Mouse (Mus musculus): ENCODE measurements at regions not wholly inside any gene's neighbourhood (a gene's known extent, or its start where the extent isn't known, plus 50 kb on each side); places are given as distances from the start of the nearest gene placed in this dataset.

DNA sequence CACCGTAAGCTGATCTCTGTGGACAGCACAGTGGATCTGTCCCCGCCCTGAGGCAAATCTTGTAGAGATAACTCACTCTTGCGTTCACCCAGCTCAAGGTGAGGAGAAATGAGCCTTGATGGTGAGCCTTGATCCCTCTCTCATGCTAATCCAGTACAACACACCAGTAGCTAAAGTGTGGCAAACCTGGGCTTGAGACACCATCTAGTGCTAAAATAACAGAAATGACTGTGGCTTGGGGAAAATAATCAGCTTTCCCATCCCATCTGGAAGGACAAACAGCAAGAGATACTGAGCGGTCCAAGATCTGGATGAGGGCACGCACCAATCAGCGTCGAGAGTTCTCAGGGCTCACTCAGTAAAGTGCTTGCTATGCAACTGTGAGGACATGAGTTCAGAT lies 50.9 kb upstream of the Cbln4 start:
- no peak for DNase-seq (ENCODE audit: low spot score in 2 of 2)

DNA sequence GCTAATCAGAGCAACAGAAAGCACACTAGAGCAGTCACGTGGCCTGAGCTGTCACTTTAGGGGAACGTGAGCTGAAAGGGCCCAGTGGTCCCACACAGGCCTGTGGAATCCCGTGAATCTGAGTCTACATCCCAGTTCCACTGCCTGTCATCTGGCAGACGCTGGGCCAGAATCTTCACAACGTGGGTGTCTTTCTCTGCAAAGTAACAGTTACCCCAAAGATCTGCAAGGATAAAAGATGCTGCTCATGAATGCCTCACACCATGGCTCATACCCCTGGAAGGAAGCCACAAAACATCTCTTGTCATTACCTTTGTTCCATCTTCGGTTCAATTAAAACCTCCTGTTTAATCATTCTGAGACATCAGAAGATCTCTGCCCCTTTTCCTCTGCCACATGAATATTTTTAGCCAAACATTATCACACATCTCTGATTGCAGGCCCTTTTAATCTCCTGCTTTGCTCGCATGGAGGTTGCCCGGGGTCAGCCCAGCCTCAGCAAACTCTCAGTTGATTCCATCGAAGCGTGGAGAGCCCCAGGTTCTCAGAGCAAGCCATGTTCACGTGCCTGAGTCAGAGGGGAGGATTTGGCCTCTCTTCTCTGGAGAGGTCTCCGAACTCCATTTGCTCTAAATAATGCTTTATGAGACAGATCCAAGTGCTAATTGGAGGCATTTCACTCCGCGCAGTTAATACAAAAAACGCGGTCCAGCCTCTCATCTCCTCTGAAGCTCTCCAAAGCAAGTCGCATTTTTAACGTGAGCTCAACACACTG lies 60.8 kb upstream of the Cbln4 start:
- no peak for DNase-seq (ENCODE audit: low spot score in 2 of 2)

DNA sequence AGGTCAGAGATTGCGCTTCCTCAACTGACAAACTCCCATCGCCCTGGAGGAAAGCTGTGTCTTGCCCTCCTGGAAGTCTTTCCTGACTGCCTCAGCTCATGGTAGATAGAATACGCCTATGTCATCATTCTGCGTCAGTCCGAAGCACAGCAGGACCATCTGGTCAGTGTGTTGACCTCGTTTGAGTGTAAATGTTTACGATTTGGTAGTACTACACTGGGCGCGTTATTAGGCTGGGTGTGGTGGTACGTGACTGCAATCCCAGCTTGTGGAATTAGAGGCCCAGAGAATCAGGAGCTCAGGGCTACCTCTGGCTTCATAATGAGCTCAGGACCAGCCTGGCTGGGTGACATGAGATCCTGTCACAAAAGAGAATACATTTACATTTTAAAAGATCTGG lies 62.0 kb upstream of the Cbln4 start:
- DNase-seq (ENCODE audit: low spot score in 2 of 2): no peak

DNA sequence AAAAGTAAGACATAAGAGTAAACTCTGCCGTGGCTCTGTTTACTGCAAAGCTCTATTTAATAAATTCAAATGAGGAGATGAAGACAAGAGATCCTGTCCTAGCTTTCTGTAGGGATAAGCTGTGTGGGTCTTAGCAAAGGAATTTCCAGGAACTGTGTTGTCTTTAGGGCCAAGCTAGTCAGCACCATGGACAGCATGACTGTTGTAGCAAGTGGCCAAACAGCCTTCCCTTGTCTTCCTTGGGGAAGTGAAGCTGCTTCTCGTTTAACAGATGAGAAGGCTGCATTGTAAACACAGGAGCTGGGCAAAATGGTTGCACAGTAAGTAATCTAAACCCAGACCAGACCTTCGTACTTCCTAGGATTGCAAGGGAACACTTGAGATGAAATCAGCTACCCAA lies 67.4 kb upstream of the Cbln4 start:
- no peak for DNase-seq (ENCODE audit: low spot score in 2 of 2)

DNA sequence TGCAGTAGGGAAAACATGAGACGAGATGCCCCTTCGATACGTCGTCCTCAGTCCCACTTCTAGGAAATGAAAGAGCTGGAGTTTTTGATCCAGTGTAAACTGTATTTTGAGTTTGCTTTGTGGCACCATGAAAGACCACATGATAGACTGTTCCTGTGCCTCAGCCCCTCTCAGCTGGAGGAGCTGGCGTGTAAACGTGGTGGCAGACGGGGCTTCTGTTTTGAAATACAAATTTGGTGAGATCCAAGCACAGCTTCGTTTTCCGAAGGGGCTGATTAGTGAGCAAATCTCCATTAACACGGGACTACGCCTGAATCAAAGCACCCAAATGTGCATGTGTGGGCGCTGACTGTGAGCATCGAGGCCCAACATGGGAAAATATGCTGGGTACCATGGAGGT lies 70.4 kb upstream of the Cbln4 start:
- no peak for DNase-seq (ENCODE audit: low spot score in 2 of 2)

DNA sequence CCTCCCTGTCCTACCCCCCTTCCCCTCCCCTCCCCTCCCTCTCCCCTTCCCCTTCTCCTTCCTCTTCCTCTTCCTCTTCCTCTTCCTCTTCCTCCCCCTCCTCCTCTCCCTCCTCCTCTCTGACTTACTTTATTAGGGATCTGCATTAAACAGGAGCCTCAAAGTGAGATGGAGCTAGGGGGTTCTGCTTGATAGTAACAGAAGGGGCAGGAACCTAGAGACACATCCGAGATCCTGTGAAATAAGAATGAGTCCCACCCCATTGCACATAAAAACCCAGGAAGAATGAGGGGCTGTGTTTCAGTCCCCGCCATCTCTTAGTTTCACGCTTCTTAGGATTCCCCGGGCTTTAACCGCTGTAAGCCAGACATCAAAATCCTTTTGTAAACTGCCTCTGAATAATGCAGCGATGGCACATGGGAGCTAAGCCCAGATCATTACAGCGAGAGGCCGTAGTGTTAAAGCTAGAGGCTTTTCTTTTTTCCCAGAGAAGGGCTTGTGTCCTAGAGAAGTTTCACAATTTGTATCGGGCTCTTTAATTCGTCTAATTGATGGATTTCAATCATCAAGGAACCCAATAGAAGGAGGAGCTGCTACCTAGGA lies 72.4 kb upstream of the Cbln4 start:
- DNase-seq (ENCODE audit: low spot score in 2 of 2): no peak

DNA sequence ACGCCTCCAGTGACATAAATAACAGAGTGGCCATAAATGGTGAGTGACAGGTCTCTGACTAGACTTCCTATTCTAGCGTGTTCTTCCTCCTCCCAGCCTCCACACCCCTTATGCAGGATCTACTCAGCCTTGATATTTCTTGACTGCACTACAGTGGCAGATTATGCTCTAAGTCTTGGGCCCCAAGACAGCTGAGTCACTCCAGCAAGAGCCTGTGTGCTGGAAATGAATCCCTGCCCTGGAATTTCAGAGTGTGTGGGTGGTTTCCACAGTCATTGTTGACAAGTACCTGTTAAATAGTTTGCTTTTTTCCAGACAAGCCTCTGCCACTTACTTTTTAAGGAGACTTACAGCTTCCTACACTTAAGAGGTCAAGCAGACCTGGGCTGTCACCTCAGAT lies 84.3 kb upstream of the Cbln4 start:
- no peak for DNase-seq (ENCODE audit: low spot score in 2 of 2)

DNA sequence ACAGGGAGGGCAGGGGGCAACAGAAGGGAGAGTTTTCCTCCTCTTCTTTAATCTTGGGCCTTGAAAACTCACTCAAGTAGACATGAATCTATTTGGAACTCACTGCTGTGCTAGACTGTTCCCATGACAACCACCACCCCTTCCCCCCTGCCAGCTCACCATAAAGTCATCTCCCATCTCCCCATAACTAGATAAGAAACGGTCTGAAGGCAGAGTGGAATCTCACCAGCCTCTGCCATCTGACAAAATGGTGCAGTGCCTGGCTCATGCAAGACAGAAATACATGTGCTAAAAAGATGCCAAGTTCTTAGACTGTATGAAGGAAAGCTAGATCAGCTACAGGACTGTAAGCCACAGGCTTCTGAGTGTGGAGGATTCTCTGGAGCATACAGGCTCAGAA lies 88.0 kb upstream of the Cbln4 start:
- DNase-seq (ENCODE audit: low spot score in 2 of 2): no peak

DNA sequence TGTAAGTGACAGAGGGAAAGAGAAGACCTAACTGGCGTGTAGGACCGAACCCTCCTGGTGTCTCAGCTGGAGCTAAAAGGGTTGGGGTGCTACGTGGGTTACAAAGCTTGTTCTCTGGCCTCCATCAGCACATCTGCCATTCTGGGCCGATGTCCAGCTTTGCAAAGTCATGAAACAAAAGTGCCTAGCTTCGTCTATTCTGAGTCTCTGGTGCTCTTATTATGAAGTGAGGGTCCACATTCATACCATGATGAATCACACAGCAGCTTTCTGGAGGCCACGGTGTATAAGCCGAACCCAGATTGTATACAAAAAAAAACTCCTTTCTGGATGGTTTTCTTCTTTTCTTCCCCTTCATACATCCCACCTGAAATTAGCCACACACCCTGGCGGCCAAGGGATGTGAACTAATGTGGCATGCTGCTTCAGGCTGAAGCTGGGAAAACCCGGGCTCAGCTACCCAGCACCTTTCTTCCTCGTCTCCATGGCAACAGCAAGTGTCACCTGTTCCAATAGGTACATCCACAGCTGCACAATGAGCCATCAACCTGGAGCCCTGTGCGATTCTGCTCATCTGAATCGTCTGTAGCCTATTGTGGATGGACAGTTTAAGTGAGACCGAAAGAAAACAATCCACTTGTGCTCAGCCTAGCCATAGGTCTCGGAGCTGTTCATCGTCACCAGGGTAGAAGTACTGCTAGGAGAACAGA lies 89.5 kb upstream of the Cbln4 start:
- no peak for DNase-seq (ENCODE audit: low spot score in 2 of 2)

DNA sequence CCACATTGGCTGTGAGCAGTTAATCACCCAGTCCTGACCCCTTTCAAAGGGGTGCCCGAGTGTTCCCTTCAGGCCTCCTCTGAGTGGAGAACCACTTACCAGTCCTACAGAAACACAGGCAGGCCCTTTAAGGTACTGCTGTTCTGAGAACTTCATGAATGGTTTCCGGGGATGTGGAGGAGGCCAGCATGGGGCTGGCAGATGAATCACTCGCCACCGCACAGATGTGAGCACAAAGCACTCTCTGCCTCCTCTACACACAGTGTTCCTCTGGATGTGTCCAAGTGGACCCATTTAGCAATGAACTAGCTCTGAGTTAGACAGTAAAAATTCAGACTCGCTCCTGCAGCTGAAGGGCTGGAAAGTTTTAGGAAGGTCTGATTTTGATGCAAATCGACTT lies 96.8 kb upstream of the Cbln4 start:
- DNase-seq (ENCODE audit: low spot score in 2 of 2): no peak

DNA sequence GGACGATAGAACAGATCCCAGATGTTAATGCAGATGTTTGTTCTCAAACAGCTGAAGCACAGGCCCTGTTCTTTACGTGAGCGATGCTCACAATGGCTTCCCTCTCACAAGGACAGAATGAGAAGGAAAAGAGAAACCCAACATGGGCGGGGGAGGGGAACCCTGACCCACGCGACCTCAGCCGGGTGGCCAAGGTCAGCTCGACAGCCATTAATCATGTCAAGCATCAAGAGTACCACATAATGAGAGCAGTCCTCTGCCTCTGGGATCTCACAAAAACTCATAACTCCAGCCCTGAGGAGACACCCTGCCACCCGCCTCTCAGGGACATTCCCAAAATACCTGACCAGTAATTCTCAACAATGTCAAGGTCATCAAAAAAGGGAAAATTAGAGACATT lies 100.0 kb upstream of the Cbln4 start:
- peak in 1 of 2 experiments; percentile 24 for DNase-seq (ENCODE audit: low spot score in 2 of 2)

DNA sequence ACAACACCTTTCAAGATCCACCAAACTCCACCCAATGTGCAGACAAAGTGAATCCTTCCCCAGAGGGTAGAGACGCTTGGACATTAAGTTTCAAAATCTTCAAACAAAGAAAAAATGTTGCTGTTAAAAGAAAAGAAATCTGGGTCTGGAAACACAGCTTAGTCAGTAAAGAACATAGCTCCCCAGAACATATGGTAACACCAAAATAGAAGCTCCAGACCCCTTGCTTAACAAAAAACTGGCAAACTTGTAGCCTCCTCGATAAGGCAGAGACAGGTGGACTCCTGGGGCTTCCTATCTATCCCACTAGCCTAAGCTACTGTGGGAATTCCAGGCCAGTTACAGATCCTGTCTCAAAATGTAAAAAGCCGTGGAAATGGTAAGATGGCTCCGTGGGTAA lies 99.6 kb upstream of the Mc3r start:
- DNase-seq (ENCODE audit: low spot score in 2 of 2): no peak

DNA sequence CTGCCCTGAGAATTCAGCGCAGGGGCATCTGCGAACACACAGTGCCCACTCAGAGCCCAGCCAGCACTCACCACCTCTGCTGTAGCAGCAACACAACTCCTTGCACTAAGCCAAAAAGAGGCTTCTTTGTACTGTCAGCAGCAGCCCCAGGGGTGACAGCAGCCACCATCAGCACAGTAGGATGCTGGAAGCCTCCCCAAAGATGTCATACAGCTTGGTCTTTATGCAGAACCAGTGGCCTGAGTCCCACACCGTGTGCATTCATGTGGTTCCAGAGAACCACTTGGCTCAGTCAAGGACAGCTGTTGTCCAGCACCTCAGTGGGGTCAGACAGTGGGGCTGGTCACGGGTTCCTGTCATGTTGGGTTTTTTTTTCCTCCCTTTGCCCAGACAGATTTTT lies 98.6 kb upstream of the Mc3r start:
- DNase-seq (ENCODE audit: low spot score in 2 of 2): no peak

DNA sequence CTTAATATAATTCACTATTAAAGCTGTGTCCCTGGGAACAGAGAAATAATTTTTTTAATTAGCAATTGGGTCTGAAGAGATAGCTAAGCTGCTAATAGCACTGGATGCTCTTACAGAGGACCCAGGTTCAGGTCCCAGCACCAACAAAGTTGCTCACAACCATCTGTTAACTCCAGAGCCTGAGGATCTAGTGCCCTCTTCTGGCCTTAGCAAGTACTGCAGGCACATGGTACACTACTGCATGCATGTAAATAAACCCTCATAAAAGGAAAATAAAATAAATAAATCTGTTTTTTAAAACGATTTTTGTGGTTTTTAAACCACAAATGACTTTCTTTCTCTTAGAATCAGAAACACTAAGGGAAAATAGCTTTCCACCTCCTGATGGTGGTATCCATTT lies 97.4 kb upstream of the Mc3r start:
- DNase-seq (ENCODE audit: low spot score in 2 of 2): no peak

DNA sequence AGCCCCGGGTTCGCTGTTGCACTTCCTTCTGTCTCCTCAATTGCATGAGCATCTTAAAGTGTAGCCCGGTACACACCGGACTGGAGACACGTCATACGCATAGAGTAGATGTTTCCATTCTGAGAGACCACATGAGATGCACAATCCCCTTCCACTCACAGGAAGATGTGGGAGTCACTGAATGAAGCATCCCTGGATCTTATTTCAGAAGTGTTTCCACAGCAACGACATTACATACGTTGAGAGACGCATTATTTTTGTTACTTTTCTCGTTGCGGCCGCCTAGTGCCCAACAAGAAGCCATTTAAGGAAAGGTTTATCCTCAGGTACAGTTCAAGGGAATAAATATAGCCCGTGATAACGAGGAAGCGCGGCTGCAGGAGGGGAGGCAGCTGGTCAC lies 88.4 kb upstream of the Mc3r start:
- DNase-seq (ENCODE audit: low spot score in 2 of 2): peak in 1 of 2 experiments; percentile 6

DNA sequence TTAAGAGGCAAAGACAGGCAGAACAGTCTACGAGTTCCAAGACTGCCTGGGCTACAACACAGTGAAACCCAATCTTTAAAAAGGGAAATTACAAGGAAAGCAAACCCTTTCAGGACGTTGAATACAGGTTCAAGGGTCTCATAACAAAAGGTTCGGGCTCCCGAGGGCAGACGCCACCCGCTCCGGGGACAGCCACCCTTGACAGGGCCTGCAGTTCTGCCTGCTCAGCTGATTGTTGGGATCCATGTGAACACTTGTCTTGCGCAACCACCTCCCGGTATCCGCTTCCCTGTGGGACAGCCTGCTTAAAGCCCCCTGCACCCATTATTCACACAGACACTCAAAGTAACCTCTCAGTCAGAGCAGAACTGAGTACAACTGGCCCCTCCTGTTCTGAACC lies 70.9 kb upstream of the Mc3r start:
- DNase-seq (ENCODE audit: low spot score in 2 of 2): peak in 1 of 2 experiments; percentile 1

DNA sequence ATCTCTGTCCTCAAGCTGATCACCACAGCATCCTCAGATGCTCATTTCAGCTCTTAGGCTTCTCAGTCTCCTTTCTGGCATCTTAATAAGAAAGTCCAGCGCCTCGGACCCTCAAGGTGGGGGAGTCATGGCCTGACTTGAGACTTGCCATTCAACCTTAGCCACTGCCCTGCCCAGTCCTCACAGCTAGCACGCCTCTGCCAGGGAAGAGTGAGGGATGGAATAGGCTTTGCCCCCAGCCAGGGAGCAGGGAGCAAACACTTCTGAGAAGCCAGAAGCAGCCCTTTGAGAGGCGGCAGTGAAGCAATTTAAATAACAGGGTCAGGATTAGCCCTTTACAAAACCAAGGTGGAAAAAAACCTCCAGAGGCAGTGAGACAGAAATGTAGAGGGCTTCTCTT lies 69.0 kb upstream of the Mc3r start:
- DNase-seq (ENCODE audit: low spot score in 2 of 2): peak in 1 of 2 experiments; percentile 4

DNA sequence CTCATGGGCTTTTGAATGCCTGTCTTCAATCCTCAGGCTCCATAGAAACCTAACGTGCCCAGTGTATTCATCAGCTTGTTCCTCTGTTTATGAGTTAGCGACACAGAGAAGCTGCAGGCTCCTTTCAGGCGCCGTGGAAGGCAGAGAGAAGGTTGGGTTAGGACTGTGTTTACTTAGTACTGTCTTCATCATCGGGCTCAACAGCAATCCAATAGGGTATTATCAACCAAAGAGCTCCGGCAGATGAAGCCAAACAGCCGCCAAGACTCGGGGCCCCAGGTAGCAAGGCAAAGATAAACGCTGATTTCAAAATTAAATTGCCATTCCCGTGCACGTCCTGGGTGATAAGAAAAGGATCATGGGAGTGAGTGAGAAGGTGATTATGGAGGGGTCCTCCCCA lies 50.5 kb upstream of the Mc3r start:
- DNase-seq (ENCODE audit: low spot score in 2 of 2): no peak
